In genomic region chr6:128296750-128297393, GRCm38 (mm10) we compare ENCODE assay signal across 9 mouse cellular contexts. TPM values are rescaled to one million over a fixed set of nuclear protein-coding genes. Genes with fewer than 3 reads are reported as not detected.
DNase-seq lines count a peak whose midpoint lies in the region; ATAC-seq and TF ChIP-seq lines count a peak whose summit lies in the region.
"Had no signal": no experiment of that assay in that cellular context is flagged by ENCODE, and none has a peak within 500 bp of the region (broad histone marks: within the 10 kb centered on the region; RNA-seq: fewer than 3 reads in every experiment).

No protein-coding gene starts in this region.

- H3K36me3 ChIP-seq in heart, embryonic 13.5 days, result no peaks in the 10 kb centered on the region
- H3K36me3 ChIP-seq in lung, embryonic 14.5 days (ENCODE audit: insufficient read depth), result no peaks in the 10 kb centered on the region
- H3K36me3 ChIP-seq in myocyte (ENCODE audit: control insufficient read depth, insufficient read depth), result peaks cover 5% of the 10 kb centered on the region

- TF ChIP-seq POLR2A in myocyte (IDR thresholded peaks at IDR 0.05; ENCODE audit: insufficient read length, low read depth), result no peak

- no peak for TF ChIP-seq CTCF in lung, embryonic 14.5 days (IDR thresholded peaks at IDR 0.05; ENCODE audit: low read depth)

- peak overlapping the region; percentile 68 for H3K27ac ChIP-seq in heart, embryonic 13.5 days (replicated peaks)
- peak overlapping the region; percentile 63; the same call in 1 of the 2 replicates for H3K27ac ChIP-seq in lung, embryonic 14.5 days (ENCODE audit: low read depth)
- H3K27ac ChIP-seq: layer of hippocampus, adult 2 months had no signal

- peaks cover 49% of the 10 kb centered on the region for H3K4me1 ChIP-seq in heart, embryonic 13.5 days
- H3K4me1 ChIP-seq in lung, embryonic 14.5 days (ENCODE audit: insufficient read depth), result peaks cover 21% of the 10 kb centered on the region

- intact Hi-C loops in heart, postnatal 25 days (cut with DNase I), result no loop called here

- peak overlapping the region; percentile 7; the same call in 1 of the 2 replicates for H3K4me2 ChIP-seq in heart, embryonic 13.5 days
- H3K4me2 ChIP-seq in lung, embryonic 14.5 days, result peak overlapping the region; percentile 33; the same call in 1 of the 2 replicates
- peak overlapping the region; percentile 89 for H3K4me2 ChIP-seq in myocyte (ENCODE audit: low read depth)

- 29% methylated on average over 11 of the region's 11 CpGs for WGBS in heart, embryonic 13.5 days
- 24% methylated on average over 11 of the region's 11 CpGs for WGBS in lung, embryonic 14.5 days

- ATAC-seq in heart, embryonic 13.5 days (ENCODE audit: extremely low read depth, insufficient number of reproducible peaks, low FRiP score, low TSS enrichment), result no peak
- no peak for ATAC-seq in lung, embryonic 14.5 days (ENCODE audit: insufficient read depth)

- peaks cover 30% of the 10 kb centered on the region for H3K27me3 ChIP-seq in heart, embryonic 13.5 days (replicated peaks)
- H3K27me3 ChIP-seq in lung, embryonic 14.5 days (ENCODE audit: insufficient read depth, low read length), result peaks cover 19% of the 10 kb centered on the region
- H3K27me3 ChIP-seq in myocyte (ENCODE audit: control insufficient read depth, insufficient read depth, insufficient read length), result no peaks in the 10 kb centered on the region

- no peak overlapping the region for H3K4me3 ChIP-seq in heart, embryonic 13.5 days
- H3K4me3 ChIP-seq in lung, embryonic 14.5 days (ENCODE audit: low read depth, low read length), result no peak overlapping the region
- peak overlapping the region; percentile 85 for H3K4me3 ChIP-seq in myocyte
- H3K4me3 ChIP-seq: layer of hippocampus, adult 2 months had no signal

- no peak overlapping the region for H3ac ChIP-seq in myocyte (ENCODE audit: control insufficient read depth, insufficient read length)

- H3K9ac ChIP-seq in heart, embryonic 13.5 days, result 0 out of 2 replicates have a peak overlapping the region, but pooled peaks have one; percentile 21
- H3K9ac ChIP-seq in lung, embryonic 14.5 days, result no peak overlapping the region

- H3K79me2 ChIP-seq in myocyte (ENCODE audit: control insufficient read depth, insufficient read depth), result peaks cover 77% of the 10 kb centered on the region

- H3K9me3 ChIP-seq in heart, embryonic 13.5 days, result no peaks in the 10 kb centered on the region
- no peaks in the 10 kb centered on the region for H3K9me3 ChIP-seq in lung, embryonic 14.5 days (ENCODE audit: low read depth, low read length)

- no peak for DNase-seq in heart, postnatal 25 days (ENCODE audit: low spot score)
- no peak for DNase-seq in lung, embryonic 14.5 days
- no peak for DNase-seq in lung, adult 18-20 months
- DNase-seq in cerebellum, postnatal 10 days, result peak; percentile 88 to 92
- DNase-seq in left cerebral cortex, adult 11 months (ENCODE audit: low spot score), result no peak
- no peak for DNase-seq in spleen, postnatal 14 days (ENCODE audit: low spot score in 2 of 2)

TF ChIP-seq in myocyte, 11 proteins besides CTCF, POLR2A, EP300 and RAD21:
- peak; percentile 79 to 96 (median 86) for TF ChIP-seq MYOG (IDR thresholded peaks at IDR 0.05; ENCODE audit: control insufficient read depth in 1 of 3, insufficient read depth in 1 of 3, insufficient read length in 2 of 3, low read depth in 2 of 3)
- TF ChIP-seq TCF3 (IDR thresholded peaks at IDR 0.05; ENCODE audit: insufficient read length, low read depth), result peak; percentile 31
- TF ChIP-seq MYOD1 (IDR thresholded peaks at IDR 0.05; ENCODE audit: control insufficient read depth in 1 of 3, insufficient read length in 2 of 3, low read depth in 2 of 3), result peak in 2 of 3 experiments; percentile 79 to 94
- TF ChIP-seq SRF (IDR thresholded peaks at IDR 0.05; ENCODE audit: control insufficient read depth, insufficient read length, low read depth), result no peak
- TF ChIP-seq POLR2AphosphoS2 (IDR thresholded peaks at IDR 0.05; ENCODE audit: insufficient read length, low read depth), result peak; percentile 33
- TF ChIP-seq MAX (IDR thresholded peaks at IDR 0.05; ENCODE audit: low read depth), result no peak
- peak; percentile 76 for TF ChIP-seq TCF12 (IDR thresholded peaks at IDR 0.05; ENCODE audit: insufficient read depth, poor library complexity, severe bottlenecking)
- no peak for TF ChIP-seq USF1 (IDR thresholded peaks at IDR 0.05; ENCODE audit: low read depth)
TF ChIP-seq in myocyte: peak in this region for 5.

RNA-seq across cellular contexts. Expression of gene Tead4, which starts 3.8 kb away (rescaled TPM):
- 2.9 and 3.4 TPM in 2 replicates for polyA plus RNA-seq in heart, embryonic 13.5 days (2015; fragmentation: Nextera tagmentation; extraction: Ambion mirVana)
- total RNA-seq in heart, postnatal 25 days (2021), result 1 to 10 TPM; 3.7 to 4.4 TPM
- polyA plus RNA-seq in lung, embryonic 14.5 days (2014; fragmentation: Nextera tagmentation; extraction: Ambion mirVana), result 3.3 and 4.1 TPM in 2 replicates
- polyA plus RNA-seq in myocyte (2012; fragmentation: generic; extraction: Trizol), result 70.9 TPM

RNA-seq across cellular contexts. Expression of gene Tulp3, which starts 58.8 kb away (rescaled TPM):
- polyA plus RNA-seq in heart, embryonic 13.5 days (2015; fragmentation: Nextera tagmentation; extraction: Ambion mirVana), result 9.1 and 10.1 TPM in 2 replicates
- total RNA-seq in heart, postnatal 25 days (2021), result 1 to 10 TPM; 6.7 to 8.7 TPM
- polyA plus RNA-seq in lung, embryonic 14.5 days (2014; fragmentation: Nextera tagmentation; extraction: Ambion mirVana), result 22.0 and 23.1 TPM in 2 replicates
- polyA plus RNA-seq in myocyte (2012; fragmentation: generic; extraction: Trizol), result 22.3 TPM

Comparison
In these comparisons a context has a peak if more than half of its experiments do, and no peak if none do; other contexts are left out.
1. H3K4me2 ChIP-seq: peak in every context shown above with its lines; median percentile 89 in myocyte; 33 in lung, embryonic 14.5 days; 7 in heart, embryonic 13.5 days.
2. DNase-seq: peak in cerebellum, postnatal 10 days (2 of 2); none in heart, postnatal 25 days (single experiment), lung, embryonic 14.5 days (single experiment), lung, adult 18-20 months (0 of 2), left cerebral cortex, adult 11 months (single experiment) and spleen, postnatal 14 days (0 of 2).
3. RNA of gene Tead4, which starts 3.8 kb away (polyA plus RNA-seq): 70.9 TPM in myocyte (single experiment); 3.3 to 4.1 TPM in lung, embryonic 14.5 days and 2.9 to 3.4 TPM in heart, embryonic 13.5 days; every median in the first group is over 10 times any median in the second.